20 mouse cellular contexts compared by ENCODE assay signal in genomic region chr3:123460436-123460835, GRCm38 (mm10). TPM values are rescaled to one million over a fixed set of nuclear protein-coding genes. Genes with fewer than 3 reads are reported as not detected.
"Had no signal": no experiment of that assay in that cellular context is flagged by ENCODE, and none has a peak within 500 bp of the region (broad histone marks: within the 10 kb centered on the region; RNA-seq: fewer than 3 reads in every experiment).

No protein-coding gene starts in this region.

- H3K27me3 ChIP-seq: kidney, embryonic 15.5 days; limb, embryonic 13.5 days; liver, embryonic 13.5 days had no signal

- H3K4me2 ChIP-seq: kidney, embryonic 15.5 days; limb, embryonic 13.5 days; liver, embryonic 13.5 days; midbrain, embryonic 11.5 days had no signal

- H3K27ac ChIP-seq: kidney, embryonic 15.5 days; limb, embryonic 13.5 days; liver, embryonic 13.5 days; stomach, postnatal 0 days had no signal

- H3K4me1 ChIP-seq: kidney, embryonic 15.5 days; liver, embryonic 13.5 days had no signal

- H3K36me3 ChIP-seq: kidney, embryonic 15.5 days; limb, embryonic 13.5 days; liver, embryonic 13.5 days had no signal

- H3K4me3 ChIP-seq: kidney, embryonic 15.5 days; limb, embryonic 13.5 days; liver, embryonic 13.5 days had no signal

- DNase-seq: kidney, postnatal 10 days; kidney, postnatal 36 days; left cerebral cortex, postnatal 4 days; liver, embryonic 13.5 days; lung, adult 2 months; lung, postnatal 14 days; lung, postnatal 4 days; midbrain, embryonic 14.5 days; right cerebral cortex, adult 18-20 months; right cerebral cortex, postnatal 14 days; right cerebral cortex, postnatal 4 days; thymus, adult 2 months; thymus, postnatal 14 days; thymus, postnatal 4 days had no signal

- H3K9ac ChIP-seq: kidney, embryonic 15.5 days; limb, embryonic 13.5 days; liver, embryonic 13.5 days had no signal

- H3K9me3 ChIP-seq: kidney, embryonic 15.5 days; limb, embryonic 13.5 days; liver, embryonic 13.5 days had no signal

RNA-seq across cellular contexts. Expression of gene Prss12, which starts 13.7 kb away (rescaled TPM):
- total RNA-seq: megakaryocyte progenitor cell, adult 5-6 weeks; megakaryocyte-erythroid progenitor cell, adult 5-6 weeks had no signal
